Comparison of ENCODE assay signal across 22 mouse cellular contexts in genomic region chr9:15804296-15804695, GRCm38 (mm10).
"Had no signal": no experiment of that assay in that cellular context is flagged by ENCODE, and none has a peak within 500 bp of the region (broad histone marks: within the 10 kb centered on the region; RNA-seq: fewer than 3 reads in every experiment).

No protein-coding gene starts in this region.

- H3K27ac ChIP-seq: gastrocnemius, adult 2 months; hindbrain, embryonic 13.5 days; hindbrain, embryonic 15.5 days; hindbrain, postnatal 0 days; kidney, embryonic 15.5 days; kidney, postnatal 0 days; limb, embryonic 13.5 days; limb, embryonic 15.5 days; liver, embryonic 12.5 days; liver, embryonic 14.5 days had no signal

- H3K4me2 ChIP-seq: hindbrain, embryonic 13.5 days; hindbrain, embryonic 15.5 days; kidney, embryonic 15.5 days; limb, embryonic 13.5 days; limb, embryonic 15.5 days; liver, embryonic 12.5 days had no signal

- H3K27me3 ChIP-seq: hindbrain, embryonic 13.5 days; hindbrain, embryonic 15.5 days; kidney, embryonic 15.5 days; limb, embryonic 13.5 days; limb, embryonic 15.5 days; liver, embryonic 12.5 days had no signal

- H3K9ac ChIP-seq: hindbrain, embryonic 13.5 days; hindbrain, embryonic 15.5 days; kidney, embryonic 15.5 days; limb, embryonic 13.5 days; limb, embryonic 15.5 days; liver, embryonic 12.5 days; liver, embryonic 14.5 days had no signal

- H3K36me3 ChIP-seq: hindbrain, embryonic 13.5 days; hindbrain, embryonic 15.5 days; kidney, embryonic 15.5 days; limb, embryonic 13.5 days; limb, embryonic 15.5 days; liver, embryonic 12.5 days had no signal

- H3K9me3 ChIP-seq: hindbrain, embryonic 13.5 days; hindbrain, embryonic 15.5 days; kidney, embryonic 15.5 days; limb, embryonic 13.5 days; limb, embryonic 15.5 days had no signal

- H3K4me1 ChIP-seq: hindbrain, embryonic 13.5 days; hindbrain, embryonic 15.5 days; kidney, embryonic 15.5 days; limb, embryonic 13.5 days; limb, embryonic 15.5 days; liver, embryonic 12.5 days had no signal

- ATAC-seq: hindbrain, postnatal 0 days; intestine, embryonic 16.5 days; liver, embryonic 12.5 days had no signal

- DNase-seq: gastrocnemius, adult 2 months; gastrocnemius, postnatal 10 days; gastrocnemius, postnatal 25 days; kidney, adult 11 months; kidney, adult 2 months; kidney, adult 9 months; kidney, postnatal 14 days; kidney, postnatal 36 days; layer of hippocampus, adult 9-11 months; layer of hippocampus, postnatal 36 days; left cerebral cortex, postnatal 4 days; lung, adult 18-20 months had no signal

- H3K4me3 ChIP-seq: gastrocnemius, adult 2 months; hindbrain, embryonic 13.5 days; hindbrain, embryonic 15.5 days; kidney, embryonic 15.5 days; limb, embryonic 13.5 days; limb, embryonic 15.5 days; liver, embryonic 12.5 days had no signal
